Mouse (Mus musculus) layer of hippocampus, postnatal 10 days (tissue): ENCODE measurements around the gene Srp9. TPM values are rescaled to one million over a fixed set of nuclear protein-coding genes. Genes with fewer than 3 reads are reported as not detected.
A peak's percentile ranks its signal among the peaks of the same experiment; 100 is the strongest.

Experiments used
- DNase-seq, 2 experiments: peaks; one replicate each; pipeline ENCODE4 v3.0.0; 2021; ENCODE audit warnings: low spot score in 2 of 2
- total RNA-seq, 2 experiments: library from RNA; stranded (reverse); gene quantifications; 2 replicates each; pipeline ENCODE4 v1.2.3; 2021

The Srp9 gene
- total RNA-seq, 2 experiments from 2014 or later: 54.4 to 59.7 TPM

GRCm38 (mm10) chr1:182103436-182103835 is 21.1 kb upstream of the Srp9 start:
- DNase-seq: no peak

GRCm38 (mm10) chr1:182105023-182105422 is 19.5 kb upstream of the Srp9 start:
- no peak for DNase-seq

GRCm38 (mm10) chr1:182107251-182107650 is 17.3 kb upstream of the Srp9 start:
- no peak for DNase-seq

- DNase-seq: no peak
These were observed 16.0 kb upstream of the Srp9 start for GRCm38 (mm10) chr1:182108397-182109099.

- no peak for DNase-seq
These were observed 14.4 kb upstream of the Srp9 start for GRCm38 (mm10) chr1:182110185-182110584.

GRCm38 (mm10) chr1:182110708-182111385 is 13.7 kb upstream of the Srp9 start:
- DNase-seq: no peak

- DNase-seq: peak; percentile 56 to 60
These were observed 12.9 kb upstream of the Srp9 start for GRCm38 (mm10) chr1:182111386-182112317.

- DNase-seq: no peak
These were observed 12.2 kb upstream of the Srp9 start for GRCm38 (mm10) chr1:182112385-182112784.

GRCm38 (mm10) chr1:182113131-182113530 is 11.4 kb upstream of the Srp9 start:
- DNase-seq: no peak

GRCm38 (mm10) chr1:182113587-182114500 is 10.7 kb upstream of the Srp9 start:
- DNase-seq: peak in 1 of 2 experiments; percentile 41

GRCm38 (mm10) chr1:182115197-182115596 is 9.3 kb upstream of the Srp9 start:
- DNase-seq: peak in 1 of 2 experiments; percentile 41

- DNase-seq: peak; percentile 53 to 60
These were observed 8.7 kb upstream of the Srp9 start for GRCm38 (mm10) chr1:182115651-182116408.

- DNase-seq: no peak
These were observed 2.1 kb upstream of the Srp9 start for GRCm38 (mm10) chr1:182122413-182122812.

GRCm38 (mm10) chr1:182124924-182125368 is 409 bp downstream of the Srp9 start:
- peak; percentile 81 to 86 for DNase-seq

- peak in 1 of 2 experiments; percentile 51 for DNase-seq
These were observed 6.3 kb downstream of the Srp9 start for GRCm38 (mm10) chr1:182130830-182131229.

- peak in 1 of 2 experiments; percentile 34 for DNase-seq
These were observed 12.9 kb downstream of the Srp9 start for GRCm38 (mm10) chr1:182137204-182138125.

- no peak for DNase-seq
These were observed 13.6 kb downstream of the Srp9 start for GRCm38 (mm10) chr1:182138172-182138571.

- DNase-seq: no peak
These were observed 15.4 kb downstream of the Srp9 start for GRCm38 (mm10) chr1:182139937-182140336.
